Mouse (Mus musculus) hindbrain, embryonic 10.5 days (tissue): ENCODE measurements around the gene Ifitm3. TPM values are rescaled to one million over a fixed set of nuclear protein-coding genes. Genes with fewer than 3 reads are reported as not detected.
"Not testable (repeated sequence)": the region's sequence is repeated elsewhere in the genome, so short reads cannot be mapped to it uniquely, and the experiment has no call there.

ENCODE experiments used
- DNase-seq: peaks from one replicate; pipeline ENCODE4 v3.0.0-alpha.2; 2017; ENCODE audit warnings: low spot score
- H3K27ac ChIP-seq: fragments of 300-500 bp; sonication (generic); 2 replicates; pipeline ENCODE4 v1.5.1; 2016; ENCODE audit warnings: mild to moderate bottlenecking, moderate library complexity
- H3K27me3 ChIP-seq: fragments of 300-500 bp; sonication (generic); 2 replicates; pipeline ENCODE4 v1.6.1; 2016; ENCODE audit warnings: mild to moderate bottlenecking; ENCODE audit not compliant: poor library complexity, insufficient read depth, severe bottlenecking
- H3K36me3 ChIP-seq: fragments of 300-500 bp; sonication (generic); 2 replicates; pipeline ENCODE4 v1.6.1; 2016; ENCODE audit warnings: mild to moderate bottlenecking, moderate library complexity
- H3K4me1 ChIP-seq: fragments of 300-500 bp; sonication (generic); replicated peaks from 2 replicates; pipeline ENCODE4 v1.6.1; 2016; ENCODE audit warnings: mild to moderate bottlenecking
- H3K4me3 ChIP-seq: fragments of 300-500 bp; sonication (generic); 2 replicates; pipeline ENCODE4 v1.5.1; 2016; ENCODE audit warnings: mild to moderate bottlenecking, moderate library complexity
- H3K9me3 ChIP-seq: fragments of 300-500 bp; sonication (generic); 2 replicates; pipeline ENCODE4 v1.6.1; 2016; ENCODE audit warnings: mild to moderate bottlenecking, moderate library complexity
- WGBS: fragments of 180-500 bp; shearing (Covaris S2); methylation state at CpG from one replicate; pipeline ENCODE4 v1.1.7; 2016; 5-methylcytosine and 5-hydroxymethylcytosine counted together
- polyA plus RNA-seq: library from polyadenylated mRNA; unstranded; fragments of >200 nt; fragmentation: Nextera tagmentation; extraction: Ambion mirVana; gene quantifications from 2 replicates; pipeline ENCODE4 v1.2.1, GENCODE M21; 2016

The Ifitm3 gene
- polyA plus RNA-seq, 1 experiment from 2014 or later, result 21.0 TPM

GRCm38 (mm10) chr7:140981704-140982103 is 28.9 kb downstream of the Ifitm3 start:
- 0 out of 2 replicates have a peak, but pooled peaks cover 3% of the 10 kb centered on the region for H3K9me3 ChIP-seq
- H3K4me1 ChIP-seq, result no peaks in the 10 kb centered on the region
- no peaks in the 10 kb centered on the region for H3K36me3 ChIP-seq
- no peaks in the 10 kb centered on the region for H3K27me3 ChIP-seq
- H3K27ac ChIP-seq, result no peak overlapping the region
- no peak overlapping the region for H3K4me3 ChIP-seq
- no peak for DNase-seq
- 90% methylated on average over 8 of the region's 8 CpGs for WGBS

- H3K4me3 ChIP-seq, H3K36me3 ChIP-seq, H3K27ac ChIP-seq, H3K9me3 ChIP-seq, DNase-seq: not testable (repeated sequence)
- peaks cover 21% of the 10 kb centered on the region for H3K4me1 ChIP-seq
- 93% methylated on average over 9 of the region's 9 CpGs for WGBS
- peaks cover 12% of the 10 kb centered on the region for H3K27me3 ChIP-seq
These were observed 33.9 kb downstream of the Ifitm3 start for GRCm38 (mm10) chr7:140976720-140977119.

GRCm38 (mm10) chr7:140975465-140975864 is 35.1 kb downstream of the Ifitm3 start:
- Histone ChIP-seq H3K9me3 (no peaks in the 10 kb centered on the region), H3K36me3 (no peaks in the 10 kb centered on the region), H3K27ac (no peak overlapping the region), H3K4me1 (peaks cover 31% of the 10 kb centered on the region), H3K27me3 (peaks cover 14% of the 10 kb centered on the region), H3K4me3 (no peak overlapping the region)
- 15% methylated on average over 3 of the region's 3 CpGs for WGBS
- no peak for DNase-seq

DNA sequence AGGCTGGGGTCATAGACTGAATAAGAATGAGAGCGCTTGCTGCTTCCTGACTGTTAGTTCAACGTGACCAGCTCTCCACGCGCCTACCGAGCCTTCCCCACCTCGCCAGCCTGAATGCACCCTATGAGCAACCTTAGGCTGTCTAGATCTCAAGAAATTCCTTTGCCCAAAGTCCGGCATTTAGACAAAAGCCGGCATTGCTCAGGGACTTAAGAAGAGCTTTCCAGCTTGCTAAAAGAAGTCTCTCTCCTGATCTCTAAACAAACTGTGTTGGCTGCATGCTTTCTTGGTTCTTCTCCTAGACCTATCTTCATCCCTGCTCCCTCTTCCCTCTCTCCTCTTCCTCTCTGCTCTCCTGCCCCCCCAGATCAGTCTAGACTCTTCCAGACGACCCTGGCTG is 35.6 kb downstream of the Ifitm3 start:
- WGBS, result 12% methylated on average over 9 of the region's 9 CpGs
- H3K4me3 ChIP-seq, result no peak overlapping the region
- H3K9me3 ChIP-seq, result no peaks in the 10 kb centered on the region
- peaks cover 19% of the 10 kb centered on the region for H3K27me3 ChIP-seq
- peaks cover 31% of the 10 kb centered on the region for H3K4me1 ChIP-seq
- no peak for DNase-seq
- H3K36me3 ChIP-seq, result no peaks in the 10 kb centered on the region
- H3K27ac ChIP-seq, result no peak overlapping the region

DNA sequence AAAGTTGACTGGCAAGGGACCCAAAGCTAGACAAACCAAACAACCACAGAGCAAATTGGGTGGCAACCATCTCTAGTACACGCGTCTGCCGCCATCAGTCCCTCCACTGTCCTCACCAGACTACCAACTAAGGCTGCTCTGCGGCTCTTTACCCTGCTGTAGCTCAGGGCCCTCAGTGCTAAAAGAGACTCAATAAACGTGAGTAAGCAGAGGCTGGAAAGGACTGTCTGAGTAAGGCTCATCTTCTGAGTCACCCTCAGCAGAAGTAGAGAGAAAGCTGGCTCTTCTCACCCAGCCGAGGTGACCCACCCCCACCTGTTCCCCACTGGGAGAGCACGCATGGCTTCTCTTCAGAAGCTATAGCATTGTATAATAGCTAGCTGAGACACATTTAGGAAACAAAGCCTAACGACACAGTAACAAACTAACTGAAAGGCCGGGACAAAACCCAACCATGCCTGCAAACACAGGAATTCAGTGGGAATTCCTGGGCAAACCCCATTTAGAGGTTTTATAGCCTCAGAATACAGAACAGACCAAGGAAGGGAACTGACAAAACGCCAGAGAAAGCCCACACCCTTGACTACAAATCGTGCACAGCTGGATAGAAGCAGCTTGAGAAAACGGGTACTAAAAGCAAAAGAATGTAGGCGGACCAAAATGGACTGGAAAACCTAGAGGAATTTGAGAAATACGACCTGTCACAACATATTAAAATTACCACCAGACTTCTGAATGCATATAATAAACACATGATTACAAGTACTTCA is 37.0 kb downstream of the Ifitm3 start:
- Histone ChIP-seq H3K36me3 (no peaks in the 10 kb centered on the region), H3K27me3 (peaks cover 27% of the 10 kb centered on the region), H3K27ac (no peak overlapping the region), H3K4me1 (peaks cover 31% of the 10 kb centered on the region), H3K9me3 (no peaks in the 10 kb centered on the region), H3K4me3 (no peak overlapping the region)
- no peak for DNase-seq
- 17% methylated on average over 14 of the region's 14 CpGs for WGBS

GRCm38 (mm10) chr7:140971479-140972171 is 38.9 kb downstream of the Ifitm3 start:
- no peak overlapping the region for H3K27ac ChIP-seq
- WGBS, result 85% methylated on average over 8 of the region's 8 CpGs
- DNase-seq, result no peak
- H3K4me3 ChIP-seq, result no peak overlapping the region
- peaks cover 31% of the 10 kb centered on the region for H3K27me3 ChIP-seq
- no peaks in the 10 kb centered on the region for H3K9me3 ChIP-seq
- no peaks in the 10 kb centered on the region for H3K36me3 ChIP-seq
- peaks cover 42% of the 10 kb centered on the region for H3K4me1 ChIP-seq

DNA sequence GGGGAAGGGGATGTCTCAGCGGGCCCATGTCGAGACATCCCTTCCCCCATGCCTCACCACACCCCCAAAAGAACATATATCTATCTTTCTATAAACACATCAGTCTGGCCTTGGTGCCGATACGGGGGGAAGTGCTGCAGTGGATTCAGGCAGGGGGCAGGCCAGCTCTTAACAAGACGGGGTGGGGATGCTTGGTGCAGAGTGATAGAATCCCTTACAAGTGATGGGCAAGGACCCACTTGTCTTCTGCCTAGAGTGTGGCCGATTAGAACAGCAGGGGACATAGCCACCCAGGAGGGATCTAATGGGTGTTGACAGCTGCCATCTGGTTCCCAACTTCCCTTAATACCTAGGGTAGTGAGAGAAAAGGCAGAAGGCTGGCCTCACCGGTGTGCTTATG is 39.6 kb downstream of the Ifitm3 start:
- Histone ChIP-seq H3K27me3 (peaks cover 31% of the 10 kb centered on the region), H3K4me1 (peaks cover 42% of the 10 kb centered on the region)
- WGBS, result 50% methylated on average over 7 of the region's 7 CpGs

GRCm38 (mm10) chr7:140968710-140969109 is 41.9 kb downstream of the Ifitm3 start:
- not testable (repeated sequence) for H3K9me3 ChIP-seq, H3K4me3 ChIP-seq, DNase-seq, H3K27ac ChIP-seq, H3K36me3 ChIP-seq
- 18% methylated on average over 3 of the region's 3 CpGs for WGBS
- peaks cover 19% of the 10 kb centered on the region for H3K27me3 ChIP-seq
- peaks cover 28% of the 10 kb centered on the region for H3K4me1 ChIP-seq

More for the DNA sequence above, 39.6 kb downstream of the Ifitm3 start:
- Histone ChIP-seq H3K27ac (no peak overlapping the region), H3K36me3 (no peaks in the 10 kb centered on the region), H3K4me3 (no peak overlapping the region), H3K9me3 (no peaks in the 10 kb centered on the region)
- no peak for DNase-seq

DNA sequence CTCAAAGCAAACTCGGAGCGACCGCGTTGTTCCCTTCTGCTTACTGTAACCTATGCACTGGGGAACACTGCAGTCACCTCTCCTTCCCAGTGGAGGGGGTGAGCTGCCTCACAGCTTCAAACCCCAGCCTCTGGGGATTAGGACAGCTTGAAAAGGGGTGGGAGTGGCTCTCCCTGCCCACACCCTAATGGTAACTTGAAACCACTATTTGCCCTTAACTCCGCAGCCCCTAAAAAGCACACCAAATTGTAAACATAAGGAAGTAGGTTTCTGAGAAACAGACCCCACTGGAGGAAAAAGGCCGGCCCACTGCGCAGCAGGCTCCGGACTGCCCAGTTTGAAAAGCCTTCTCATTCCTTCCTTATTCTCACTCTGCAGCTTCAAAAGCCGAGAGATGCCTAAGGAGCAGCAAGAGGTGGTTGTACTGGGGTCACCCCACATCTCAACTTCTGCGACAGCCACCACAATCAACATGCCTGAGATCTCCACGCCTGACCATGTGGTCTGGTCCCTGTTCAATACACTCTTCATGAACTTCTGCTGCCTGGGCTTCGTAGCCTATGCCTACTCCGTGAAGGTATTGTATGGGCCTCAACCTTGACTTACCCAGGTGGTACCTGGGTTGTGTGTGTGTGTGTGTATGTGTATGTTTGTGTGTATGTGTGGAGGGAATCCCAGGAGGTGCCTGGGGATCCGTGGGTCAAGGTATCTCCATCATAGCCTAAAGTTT is 42.5 kb downstream of the Ifitm3 start:
- no peaks in the 10 kb centered on the region for H3K36me3 ChIP-seq
- WGBS, result 7% methylated on average over 14 of the region's 14 CpGs
- peaks cover 21% of the 10 kb centered on the region for H3K4me1 ChIP-seq
- no peak overlapping the region for H3K27ac ChIP-seq
- no peak overlapping the region for H3K4me3 ChIP-seq
- DNase-seq, result no peak
- H3K27me3 ChIP-seq, result peaks cover 19% of the 10 kb centered on the region
- no peaks in the 10 kb centered on the region for H3K9me3 ChIP-seq

GRCm38 (mm10) chr7:140966921-140967320 is 43.6 kb downstream of the Ifitm3 start, which contains the start of gene Ifitm1:
Ifitm1 (plus strand) TSS chr7:140967221.
- WGBS, result 82% methylated on average over 4 of the region's 4 CpGs
- no peak for DNase-seq
- peaks cover 21% of the 10 kb centered on the region for H3K4me1 ChIP-seq
- H3K27ac ChIP-seq, result no peak within 1 kb of the TSS
- no peaks in the 10 kb centered on the region for H3K36me3 ChIP-seq
- H3K27me3 ChIP-seq, result peaks cover 19% of the 10 kb centered on the region
- no peak within 1 kb of the TSS for H3K4me3 ChIP-seq
- H3K9me3 ChIP-seq, result no peaks in the 10 kb centered on the region

DNA sequence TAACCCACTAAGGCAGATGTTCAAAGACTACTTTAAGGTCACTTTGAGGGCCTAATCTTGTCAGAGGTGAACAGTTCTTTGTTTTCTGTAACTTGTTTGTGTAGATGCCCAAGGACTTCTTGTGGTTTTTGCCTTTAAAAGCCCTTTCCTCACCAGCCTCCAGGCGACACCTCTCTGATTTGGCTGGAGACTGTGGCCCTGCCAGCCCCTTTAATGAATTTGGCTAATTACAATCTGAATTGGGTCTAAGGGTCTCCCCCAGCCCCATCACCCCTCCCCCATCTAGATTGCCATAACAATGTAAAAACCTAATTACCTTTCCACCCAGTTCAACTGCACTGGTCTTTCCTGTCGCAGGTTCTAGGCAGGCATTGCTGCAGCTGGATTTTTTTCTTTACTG is 47.8 kb downstream of the Ifitm3 start:
- DNase-seq, result no peak
- H3K27me3 ChIP-seq, result 0 out of 2 replicates have a peak, but pooled peaks cover 7% of the 10 kb centered on the region
- no peak overlapping the region for H3K27ac ChIP-seq
- 55% methylated on average over 2 of the region's 2 CpGs for WGBS
- no peaks in the 10 kb centered on the region for H3K9me3 ChIP-seq
- H3K4me3 ChIP-seq, result no peak overlapping the region
- no peaks in the 10 kb centered on the region for H3K36me3 ChIP-seq
- peaks cover 11% of the 10 kb centered on the region for H3K4me1 ChIP-seq

GRCm38 (mm10) chr7:140961416-140961815 is 49.2 kb downstream of the Ifitm3 start:
- Histone ChIP-seq H3K4me1 (peaks cover 9% of the 10 kb centered on the region), H3K27me3 (0 out of 2 replicates have a peak, but pooled peaks cover 7% of the 10 kb centered on the region), H3K9me3 (no peaks in the 10 kb centered on the region), H3K4me3 (no peak overlapping the region), H3K27ac (no peak overlapping the region), H3K36me3 (no peaks in the 10 kb centered on the region)
- 52% methylated on average over 2 of the region's 2 CpGs for WGBS
- no peak for DNase-seq
